Mouse (Mus musculus): ENCODE measurements around the gene Igfbp7. TPM values are rescaled to one million over a fixed set of nuclear protein-coding genes. Genes with fewer than 3 reads are reported as not detected.

The Igfbp7 gene
- total and polyA plus RNA-seq, 3 experiments: 174 to 353 (median 205) TPM

GRCm38 (mm10) chr5:77393990-77394618 lies 13.7 kb downstream of the Igfbp7 start:
- H3K4me3 ChIP-seq: no peak overlapping the region
- WGBS: 48% methylated on average over 9 of the region's 9 CpGs
- H3K79me2 ChIP-seq (replicated peaks; ENCODE audit: control insufficient read depth, insufficient read depth, low read length): peaks cover 1% of the 10 kb centered on the region; the same call in 1 of the 2 replicates
- peaks cover 18% of the 10 kb centered on the region for H3K4me1 ChIP-seq (ENCODE audit: control insufficient read depth, insufficient read depth, low read length)
- peak overlapping the region; percentile 87 for H3K27ac ChIP-seq
- H3K27me3 ChIP-seq (ENCODE audit: control insufficient read depth, insufficient read depth, low read length): no peaks in the 10 kb centered on the region
- intact Hi-C loops (cut with DNase I): no loop called here
- no peak overlapping the region for H3K9ac ChIP-seq (ENCODE audit: low read depth, low read length)
- peaks cover 40% of the 10 kb centered on the region for H3K36me3 ChIP-seq (ENCODE audit: control insufficient read depth, insufficient read depth, low read length)
- TF ChIP-seq POLR2A (IDR thresholded peaks at IDR 0.05; ENCODE audit: insufficient read depth, low read depth, low read length): no peak
- no peak for TF ChIP-seq EP300 (IDR thresholded peaks at IDR 0.05; ENCODE audit: insufficient read depth, low read depth, low read length)
- no peak for TF ChIP-seq CTCF (IDR thresholded peaks at IDR 0.05)
- DNase-seq: no peak

GRCm38 (mm10) chr5:77393094-77393619 lies 14.7 kb downstream of the Igfbp7 start:
- H3K27ac ChIP-seq: peak overlapping the region; percentile 87
- intact Hi-C loops (cut with DNase I): no loop called here
- H3K9ac ChIP-seq (ENCODE audit: low read depth, low read length): no peak overlapping the region
- WGBS: 55% methylated on average over 10 of the region's 10 CpGs
- peaks cover 39% of the 10 kb centered on the region for H3K36me3 ChIP-seq (ENCODE audit: control insufficient read depth, insufficient read depth, low read length)
- no peak for DNase-seq
- H3K4me3 ChIP-seq: no peak overlapping the region
- H3K79me2 ChIP-seq (replicated peaks; ENCODE audit: control insufficient read depth, insufficient read depth, low read length): peaks cover 1% of the 10 kb centered on the region; the same call in 1 of the 2 replicates
- H3K4me1 ChIP-seq (ENCODE audit: control insufficient read depth, insufficient read depth, low read length): peaks cover 18% of the 10 kb centered on the region
- no peaks in the 10 kb centered on the region for H3K27me3 ChIP-seq (ENCODE audit: control insufficient read depth, insufficient read depth, low read length)
- TF ChIP-seq CTCF (IDR thresholded peaks at IDR 0.05) (no peak), EP300 (IDR thresholded peaks at IDR 0.05; ENCODE audit: insufficient read depth, low read depth, low read length) (0 out of 2 replicates have a peak, but pooled peaks have one; percentile 31), POLR2A (IDR thresholded peaks at IDR 0.05; ENCODE audit: insufficient read depth, low read depth, low read length) (peak; percentile 34; the same call in 1 of the 2 replicates)

DNA sequence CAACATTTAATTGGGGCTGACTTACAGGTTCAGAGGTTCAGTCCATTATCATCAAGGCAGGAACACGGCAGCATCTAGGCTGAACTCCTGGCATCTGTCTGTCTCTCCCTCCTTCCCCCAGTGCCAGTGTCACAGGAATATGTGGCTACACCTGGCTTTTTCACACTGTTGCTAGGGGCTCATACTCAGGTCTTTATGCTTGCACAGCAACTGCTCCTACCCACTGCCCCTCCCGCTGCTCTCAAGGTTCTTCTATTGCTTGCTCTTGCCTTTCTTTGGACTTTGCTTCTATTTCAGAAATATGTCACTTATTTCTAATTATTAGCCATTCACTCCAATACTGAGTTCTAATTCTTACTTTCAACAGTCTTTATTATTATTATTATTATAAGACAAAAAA lies 17.6 kb downstream of the Igfbp7 start:
- intact Hi-C loops (cut with DNase I): no loop called here
- DNase-seq: no peak
- no peak overlapping the region for H3K9ac ChIP-seq (ENCODE audit: low read depth, low read length)
- no peaks in the 10 kb centered on the region for H3K79me2 ChIP-seq (replicated peaks; ENCODE audit: control insufficient read depth, insufficient read depth, low read length)
- peaks cover 39% of the 10 kb centered on the region for H3K36me3 ChIP-seq (ENCODE audit: control insufficient read depth, insufficient read depth, low read length)
- no peak overlapping the region for H3K27ac ChIP-seq
- peaks cover 25% of the 10 kb centered on the region for H3K4me1 ChIP-seq (ENCODE audit: control insufficient read depth, insufficient read depth, low read length)
- TF ChIP-seq POLR2A (IDR thresholded peaks at IDR 0.05; ENCODE audit: insufficient read depth, low read depth, low read length) (no peak), EP300 (IDR thresholded peaks at IDR 0.05; ENCODE audit: insufficient read depth, low read depth, low read length) (no peak), CTCF (IDR thresholded peaks at IDR 0.05) (no peak)
- no peaks in the 10 kb centered on the region for H3K27me3 ChIP-seq (ENCODE audit: control insufficient read depth, insufficient read depth, low read length)
- 75% methylated on average over 2 of the region's 2 CpGs for WGBS
- H3K4me3 ChIP-seq: no peak overlapping the region

GRCm38 (mm10) chr5:77388359-77388758 lies 19.5 kb downstream of the Igfbp7 start:
- Histone ChIP-seq H3K36me3 (ENCODE audit: control insufficient read depth, insufficient read depth, low read length) (peaks cover 25% of the 10 kb centered on the region), H3K4me3 (no peak overlapping the region), H3K27ac (peak overlapping the region; percentile 73), H3K9ac (ENCODE audit: low read depth, low read length) (no peak overlapping the region), H3K27me3 (ENCODE audit: control insufficient read depth, insufficient read depth, low read length) (no peaks in the 10 kb centered on the region), H3K4me1 (ENCODE audit: control insufficient read depth, insufficient read depth, low read length) (peaks cover 25% of the 10 kb centered on the region), H3K79me2 (replicated peaks; ENCODE audit: control insufficient read depth, insufficient read depth, low read length) (no peaks in the 10 kb centered on the region)
- 52% methylated on average over 6 of the region's 6 CpGs for whole genome bisulfite sequencing
- intact Hi-C loops (cut with DNase I): loop anchor here (2.0 kb wide), 1 partner anchor 26 kb away; no protein-coding TSS in a partner anchor
- TF ChIP-seq POLR2A (IDR thresholded peaks at IDR 0.05; ENCODE audit: insufficient read depth, low read depth, low read length): no peak
- no peak for TF ChIP-seq CTCF (IDR thresholded peaks at IDR 0.05)
- 0 out of 2 replicates have a peak, but pooled peaks have one; percentile 19 for TF ChIP-seq EP300 (IDR thresholded peaks at IDR 0.05; ENCODE audit: insufficient read depth, low read depth, low read length)
- DNase-seq: no peak

DNA sequence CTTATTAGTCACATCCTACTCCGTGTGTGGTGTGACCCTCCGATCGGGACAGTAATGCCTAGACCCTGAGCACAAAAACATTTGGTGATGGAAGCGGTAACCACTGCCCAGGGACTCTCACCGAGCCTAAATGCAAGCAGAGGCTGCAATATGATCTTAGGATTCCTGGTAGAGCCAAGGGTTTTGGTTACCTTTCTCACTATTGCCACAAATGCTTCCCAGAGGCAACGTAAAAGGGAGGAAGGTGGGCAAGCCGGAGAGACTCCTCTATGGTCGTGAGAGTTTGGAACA lies 20.5 kb downstream of the Igfbp7 start:
- H3K79me2 ChIP-seq (replicated peaks; ENCODE audit: control insufficient read depth, insufficient read depth, low read length): no peaks in the 10 kb centered on the region
- intact Hi-C loops (cut with DNase I): no loop called here
- peaks cover 25% of the 10 kb centered on the region for H3K4me1 ChIP-seq (ENCODE audit: control insufficient read depth, insufficient read depth, low read length)
- DNase-seq: no peak
- no peaks in the 10 kb centered on the region for H3K27me3 ChIP-seq (ENCODE audit: control insufficient read depth, insufficient read depth, low read length)
- no peak overlapping the region for H3K9ac ChIP-seq (ENCODE audit: low read depth, low read length)
- 37% methylated on average over 8 of the region's 8 CpGs for WGBS
- TF ChIP-seq POLR2A (IDR thresholded peaks at IDR 0.05; ENCODE audit: insufficient read depth, low read depth, low read length) (no peak), CTCF (IDR thresholded peaks at IDR 0.05) (no peak), EP300 (IDR thresholded peaks at IDR 0.05; ENCODE audit: insufficient read depth, low read depth, low read length) (no peak)
- H3K36me3 ChIP-seq (ENCODE audit: control insufficient read depth, insufficient read depth, low read length): peaks cover 19% of the 10 kb centered on the region
- H3K4me3 ChIP-seq: no peak overlapping the region
- peak overlapping the region; percentile 73 for H3K27ac ChIP-seq

Measured in heart, adult 2 months (tissue).